Mouse (Mus musculus) heart, postnatal 0 days (tissue): ENCODE data around the gene Hrh1.

Experiments used
- CTCF ChIP-seq: IDR thresholded peaks from 2 replicates; pipeline ENCODE4 v1.5.1; 2016; ENCODE audit warnings: antibody characterized with exemption, control low read depth, low read depth
- EP300 ChIP-seq: IDR thresholded peaks from 2 replicates; pipeline ENCODE4 v1.6.1; 2016; ENCODE audit warnings: antibody characterized with exemption, low read depth

- no peak for TF ChIP-seq CTCF
- no peak for TF ChIP-seq EP300
These were observed 3.1 kb downstream of the Hrh1 start for GRCm38 (mm10) chr6:114400841-114401240.
